Mouse (Mus musculus) c-Kit-negative CD71-positive TER-119-positive erythroid progenitor cells, embryonic 14.5 days (primary cell): ENCODE data around the gene Fbxw11.
"Not testable (repeated sequence)": the region's sequence is repeated elsewhere in the genome, so short reads cannot be mapped to it uniquely, and the experiment has no call there.

ENCODE experiments used
- DNase-seq: peaks from one replicate; pipeline ENCODE4 v3.0.0-alpha.2; 2013; ENCODE audit warnings: low read depth, low spot score

Gene Fbxw11

DNA sequence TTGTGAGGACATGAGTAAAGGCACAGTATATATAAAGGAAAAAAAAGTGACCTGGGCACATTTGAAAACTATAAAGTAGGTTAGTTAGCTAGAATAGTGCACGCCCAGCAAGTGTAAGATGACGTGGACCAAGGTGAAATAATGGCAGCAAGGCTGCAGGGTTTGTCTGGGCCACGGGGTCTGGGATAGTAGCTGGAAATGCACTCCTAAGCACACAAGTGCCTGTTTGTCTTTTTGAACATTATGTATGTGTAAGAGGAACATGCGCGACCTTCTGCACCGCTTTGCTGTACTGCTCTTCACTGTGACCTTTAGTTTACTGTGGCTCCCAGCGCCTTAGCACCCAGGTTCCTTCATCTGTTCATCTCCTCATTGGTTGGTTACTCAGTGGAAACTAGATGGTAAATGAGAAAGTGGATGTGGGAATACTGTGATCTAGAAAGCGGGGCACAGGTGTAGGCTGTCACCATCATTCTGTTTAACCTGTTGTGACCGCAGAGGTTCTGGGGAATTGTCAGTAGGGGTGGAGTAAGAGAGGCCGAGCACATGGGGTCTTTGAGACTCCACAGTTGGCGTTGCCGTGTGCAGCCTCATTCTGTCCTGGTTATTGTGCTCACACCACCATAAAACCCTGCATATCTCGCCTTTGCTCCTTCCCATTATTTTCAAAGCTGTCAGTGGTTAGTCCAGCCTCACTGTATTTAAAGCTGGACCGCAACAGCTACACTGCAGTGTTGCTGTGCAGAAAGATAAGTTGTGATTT is 66.4 kb downstream of the Fbxw11 start:
- DNase-seq, result no peak

- peak; percentile 39 for DNase-seq
These were observed 67.0 kb downstream of the Fbxw11 start for GRCm38 (mm10) chr11:32709563-32709962.

DNA sequence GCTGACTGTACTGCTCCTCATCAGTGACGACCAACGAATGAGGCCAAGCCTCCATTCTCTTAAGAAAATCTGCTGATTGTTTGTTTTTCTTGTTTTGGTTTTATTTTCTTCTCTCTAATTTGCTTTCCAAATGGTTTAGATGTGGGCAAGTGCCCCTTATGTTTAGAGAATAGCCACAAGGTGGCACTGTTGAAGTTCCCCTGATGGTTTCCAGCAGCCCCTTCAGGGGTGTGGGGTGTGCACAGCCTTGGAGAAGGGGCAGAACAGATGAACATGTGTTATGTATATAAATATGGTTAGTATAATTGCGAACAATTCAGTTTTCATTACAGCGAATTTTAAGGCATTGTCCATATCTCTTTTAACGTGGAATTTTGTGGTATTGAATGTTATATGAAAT is 71.7 kb downstream of the Fbxw11 start:
- DNase-seq, result no peak

- no peak for DNase-seq
These were observed 72.4 kb downstream of the Fbxw11 start for GRCm38 (mm10) chr11:32714896-32715295.

DNA sequence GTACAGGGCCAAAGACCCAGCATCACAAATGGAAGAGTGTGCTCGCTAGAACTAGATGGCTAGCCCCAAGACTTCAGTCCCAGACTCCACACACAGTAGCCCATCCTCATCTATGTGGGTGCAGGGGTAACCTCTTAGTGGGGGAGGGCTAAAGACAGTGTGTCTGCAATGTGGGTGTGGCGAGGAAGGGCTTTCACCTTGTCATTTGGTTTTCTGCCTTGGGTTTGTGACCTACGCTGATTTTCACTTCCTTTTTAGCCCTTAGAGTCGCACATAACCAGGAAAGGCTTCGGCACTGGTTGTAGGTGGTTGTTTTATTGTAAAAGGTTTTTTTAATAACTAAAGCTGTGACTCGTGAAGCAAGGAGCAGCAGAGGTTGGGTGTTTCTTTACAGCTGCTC is 73.0 kb downstream of the Fbxw11 start:
- DNase-seq, result no peak

GRCm38 (mm10) chr11:32715970-32716369 is 73.4 kb downstream of the Fbxw11 start:
- no peak for DNase-seq

DNA sequence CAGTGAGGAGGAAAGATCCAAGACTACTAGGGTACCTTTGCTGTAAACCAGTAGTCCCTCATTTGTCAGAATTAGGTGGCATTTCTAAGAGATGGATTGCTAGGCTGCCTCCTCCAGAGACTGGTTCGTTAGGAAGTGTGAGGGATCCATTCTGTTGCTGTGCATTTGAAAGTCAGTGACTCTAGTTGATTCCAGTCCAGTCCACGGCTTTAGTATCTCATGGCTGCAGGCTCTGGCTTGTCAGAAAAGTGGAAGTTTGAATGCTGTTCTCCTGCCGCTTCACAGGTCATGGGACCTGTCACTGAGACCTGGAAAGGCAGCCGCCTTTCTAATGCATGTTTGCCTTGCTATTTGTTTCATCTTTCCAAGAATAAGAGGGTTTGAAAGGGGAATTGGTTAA is 74.4 kb downstream of the Fbxw11 start:
- DNase-seq, result no peak

DNA sequence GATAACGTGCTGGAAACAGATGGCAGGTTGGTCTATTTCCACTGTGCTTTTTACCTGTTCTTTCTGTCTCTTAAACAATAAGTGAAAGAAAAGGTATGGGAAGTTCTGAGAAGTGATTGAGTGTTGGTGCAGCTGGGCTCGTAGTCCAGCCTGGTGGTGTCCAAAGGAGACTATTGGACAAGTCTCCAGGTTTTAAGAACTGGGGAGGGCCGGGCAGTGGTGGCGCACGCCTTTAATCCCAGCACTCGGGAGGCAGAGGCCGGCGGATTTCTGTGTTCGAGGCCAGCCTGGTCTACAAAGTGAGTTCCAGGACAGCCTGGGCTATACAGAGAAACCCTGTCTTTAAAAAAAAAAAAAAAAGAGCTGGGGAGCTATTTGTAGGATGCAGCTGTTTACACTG is 75.2 kb downstream of the Fbxw11 start:
- not testable (repeated sequence) for DNase-seq

DNA sequence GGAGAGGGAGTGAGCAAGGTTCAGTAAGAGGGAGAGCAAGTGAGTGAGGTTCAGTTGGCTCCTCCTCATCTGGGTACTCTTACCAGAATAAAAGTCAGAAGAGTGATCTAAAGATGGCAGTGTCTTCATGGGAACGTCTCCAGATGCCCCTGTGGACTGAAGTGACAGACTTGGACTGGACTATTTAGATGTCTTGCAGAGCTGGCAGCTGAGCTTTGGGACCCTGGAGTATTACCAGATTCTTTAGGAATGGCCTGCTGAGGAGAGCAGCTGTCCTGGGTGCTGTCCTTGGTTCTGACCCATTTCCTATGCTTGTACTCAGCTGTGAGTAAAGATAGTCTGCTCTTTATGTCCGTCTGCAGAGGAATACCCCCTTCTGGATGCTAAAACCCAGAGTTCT is 75.8 kb downstream of the Fbxw11 start:
- DNase-seq, result no peak

DNA sequence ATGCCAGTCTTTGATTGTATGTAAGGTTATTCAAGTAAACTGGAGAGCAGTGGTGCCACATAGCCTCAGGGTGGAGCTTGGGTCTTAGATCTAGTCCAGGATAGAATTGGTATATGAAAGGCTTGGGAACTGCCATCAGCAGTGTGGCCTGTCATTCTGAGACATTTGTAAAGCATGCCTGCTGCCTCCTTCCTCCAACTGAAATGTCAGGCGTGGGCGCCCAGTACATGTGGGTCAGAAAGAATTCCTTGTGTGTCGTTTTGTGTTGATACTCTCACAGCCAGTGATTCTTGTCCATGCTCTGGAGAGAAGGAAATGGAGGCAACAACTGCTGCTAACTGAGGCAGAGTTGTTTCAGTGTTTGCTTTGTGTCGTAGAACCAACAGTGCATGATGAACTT is 76.5 kb downstream of the Fbxw11 start:
- no peak for DNase-seq

DNA sequence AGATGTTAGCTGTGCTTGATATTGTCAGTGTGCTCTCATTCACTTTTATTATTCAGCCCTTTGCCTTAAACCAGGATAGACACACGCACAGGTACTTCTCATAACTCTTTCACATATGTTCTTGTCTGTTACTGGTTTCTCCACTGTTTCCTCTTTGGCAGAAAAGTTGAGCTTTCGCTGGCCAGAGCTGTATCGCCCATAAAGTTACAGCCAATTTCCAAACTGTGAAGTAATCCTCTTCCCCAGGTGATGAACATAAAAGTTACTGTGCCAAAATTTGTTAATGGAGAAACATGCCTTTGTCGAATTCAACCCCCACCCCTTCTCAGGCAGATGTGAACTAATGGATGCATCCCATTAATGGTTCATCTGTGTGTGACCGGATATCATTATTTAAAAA is 80.1 kb downstream of the Fbxw11 start:
- DNase-seq, result no peak

- no peak for DNase-seq
These were observed 80.8 kb downstream of the Fbxw11 start for GRCm38 (mm10) chr11:32723287-32723686.

GRCm38 (mm10) chr11:32725171-32725570 is 82.6 kb downstream of the Fbxw11 start:
- no peak for DNase-seq

DNA sequence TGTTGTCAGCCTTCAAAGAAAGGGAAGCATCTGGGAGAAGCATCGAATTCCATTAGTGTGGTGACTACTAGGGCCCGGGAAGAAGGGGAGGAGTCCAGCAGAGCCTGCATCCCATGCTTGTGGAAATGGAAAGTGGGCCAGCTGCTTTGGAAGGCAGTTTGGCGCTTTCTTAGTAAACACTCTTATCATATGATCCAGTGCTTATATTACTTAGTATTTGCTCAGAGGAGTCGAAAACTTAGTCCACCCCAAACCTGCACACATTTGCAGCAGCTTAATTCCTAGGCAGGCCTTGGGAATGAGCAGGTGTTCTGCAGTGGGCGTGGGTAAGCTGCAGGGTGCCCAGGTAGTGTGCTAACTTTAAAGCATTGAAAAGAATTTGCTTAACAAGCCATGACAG is 89.9 kb downstream of the Fbxw11 start:
- DNase-seq, result no peak

DNA sequence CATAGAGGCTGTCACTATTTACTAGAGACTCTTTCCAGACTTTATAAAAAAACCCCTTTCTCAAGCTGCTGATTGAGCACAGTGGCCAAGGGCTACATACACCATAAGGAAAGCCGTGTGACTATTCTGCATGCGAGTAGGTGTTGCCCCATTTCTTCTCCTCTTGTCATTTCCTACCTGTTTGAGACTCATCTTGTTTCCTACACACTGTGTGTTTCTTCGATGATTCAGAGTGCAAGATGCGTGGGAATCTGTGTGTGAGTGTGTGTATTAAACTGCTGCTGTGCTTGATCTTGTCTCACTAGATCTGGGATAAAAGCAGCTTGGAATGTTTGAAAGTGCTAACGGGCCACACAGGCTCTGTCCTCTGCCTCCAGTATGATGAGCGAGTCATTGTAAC is 90.7 kb downstream of the Fbxw11 start:
- DNase-seq, result no peak

GRCm38 (mm10) chr11:32736371-32736770 is 93.8 kb downstream of the Fbxw11 start:
- no peak for DNase-seq

GRCm38 (mm10) chr11:32737729-32738128 is 95.2 kb downstream of the Fbxw11 start:
- no peak for DNase-seq

- DNase-seq, result no peak
These were observed 101.4 kb downstream of the Fbxw11 start for GRCm38 (mm10) chr11:32743891-32744290.

GRCm38 (mm10) chr11:32744463-32744862 is 101.9 kb downstream of the Fbxw11 start:
- DNase-seq, result no peak

DNA sequence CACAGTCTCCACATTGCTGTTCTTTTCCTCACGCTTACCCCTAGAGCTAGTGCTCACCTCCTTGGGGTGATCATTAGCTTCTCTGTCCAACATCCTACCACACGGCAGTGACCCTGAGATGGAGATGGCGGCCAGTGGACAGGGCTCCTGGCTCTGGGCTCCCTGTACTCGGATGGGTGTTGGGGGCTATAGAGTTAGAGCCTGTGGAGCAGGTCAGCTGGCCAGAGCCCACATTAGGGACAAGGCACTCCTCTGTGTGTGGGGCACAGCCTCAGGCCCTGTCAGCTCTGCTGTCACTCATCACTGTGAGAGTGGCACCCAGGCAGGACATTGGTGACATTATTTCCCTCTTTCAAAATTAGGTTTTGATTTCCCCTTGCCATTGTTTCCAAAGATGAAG is 102.9 kb downstream of the Fbxw11 start:
- no peak for DNase-seq

GRCm38 (mm10) chr11:32746036-32746435 is 103.5 kb downstream of the Fbxw11 start:
- DNase-seq, result no peak

GRCm38 (mm10) chr11:32746475-32746874 is 104.0 kb downstream of the Fbxw11 start:
- DNase-seq, result no peak

- DNase-seq, result no peak
These were observed 106.3 kb downstream of the Fbxw11 start for GRCm38 (mm10) chr11:32748800-32749199.
